Mouse (Mus musculus): ENCODE measurements around the gene Rgp1. TPM values are rescaled to one million over a fixed set of nuclear protein-coding genes. Genes with fewer than 3 reads are reported as not detected.

Gene Rgp1
- polyA plus RNA-seq, 1 experiment from 2014 or later: 30.7 TPM

GRCm38 (mm10) chr4:43631956-43632920 lies 53.7 kb downstream of the Rgp1 start:
- peaks cover 17% of the 10 kb centered on the region; the same call in 1 of the 2 replicates for H3K27me3 ChIP-seq
- peak overlapping the region; percentile 61 for H3K9ac ChIP-seq
- peak overlapping the region; percentile 96 for H3K4me2 ChIP-seq
- H3K27ac ChIP-seq: peak overlapping the region; percentile 80
- peaks cover 31% of the 10 kb centered on the region for H3K4me1 ChIP-seq
- H3K9me3 ChIP-seq (replicated peaks): no peaks in the 10 kb centered on the region
- peak overlapping the region; percentile 68 for H3K4me3 ChIP-seq (replicated peaks)
- ATAC-seq (replicated peaks; ENCODE audit: low FRiP score): peak; percentile 43
- H3K36me3 ChIP-seq: no peaks in the 10 kb centered on the region
- 43% methylated on average over 42 of the region's 42 CpGs for WGBS

GRCm38 (mm10) chr4:43633296-43633695 lies 54.8 kb downstream of the Rgp1 start:
- Histone ChIP-seq H3K4me3 (replicated peaks) (no peak overlapping the region), H3K36me3 (no peaks in the 10 kb centered on the region), H3K4me1 (peaks cover 31% of the 10 kb centered on the region), H3K9me3 (replicated peaks) (no peaks in the 10 kb centered on the region), H3K27ac (no peak overlapping the region), H3K9ac (no peak overlapping the region), H3K4me2 (0 out of 2 replicates have a peak overlapping the region, but pooled peaks have one; percentile 96), H3K27me3 (peaks cover 17% of the 10 kb centered on the region; the same call in 1 of the 2 replicates)
- 74% methylated on average over 8 of the region's 8 CpGs for WGBS
- ATAC-seq (replicated peaks; ENCODE audit: low FRiP score): no peak

GRCm38 (mm10) chr4:43633736-43634135 lies 55.2 kb downstream of the Rgp1 start:
- no peak overlapping the region for H3K27ac ChIP-seq
- H3K4me3 ChIP-seq (replicated peaks): no peak overlapping the region
- ATAC-seq (replicated peaks; ENCODE audit: low FRiP score): no peak
- H3K4me1 ChIP-seq: peaks cover 31% of the 10 kb centered on the region
- no peak overlapping the region for H3K9ac ChIP-seq
- H3K27me3 ChIP-seq: peaks cover 17% of the 10 kb centered on the region; the same call in 1 of the 2 replicates
- WGBS: 88% methylated on average over 2 of the region's 2 CpGs
- H3K4me2 ChIP-seq: no peak overlapping the region
- no peaks in the 10 kb centered on the region for H3K9me3 ChIP-seq (replicated peaks)
- H3K36me3 ChIP-seq: no peaks in the 10 kb centered on the region

- Histone ChIP-seq H3K27me3 (peaks cover 17% of the 10 kb centered on the region; the same call in 1 of the 2 replicates), H3K4me1 (peaks cover 30% of the 10 kb centered on the region), H3K4me2 (no peak overlapping the region), H3K9ac (no peak overlapping the region), H3K27ac (no peak overlapping the region), H3K36me3 (no peaks in the 10 kb centered on the region), H3K4me3 (replicated peaks) (no peak overlapping the region), H3K9me3 (replicated peaks) (no peaks in the 10 kb centered on the region)
- no peak for ATAC-seq (replicated peaks; ENCODE audit: low FRiP score)
- 77% methylated on average over 7 of the region's 7 CpGs for WGBS
These were observed 56.3 kb downstream of the Rgp1 start for GRCm38 (mm10) chr4:43634621-43635374.

- Histone ChIP-seq H3K27me3 (peaks cover 17% of the 10 kb centered on the region; the same call in 1 of the 2 replicates), H3K27ac (no peak overlapping the region), H3K9ac (no peak overlapping the region), H3K9me3 (replicated peaks) (no peaks in the 10 kb centered on the region), H3K4me2 (no peak overlapping the region), H3K36me3 (no peaks in the 10 kb centered on the region), H3K4me3 (replicated peaks) (no peak overlapping the region), H3K4me1 (peaks cover 15% of the 10 kb centered on the region)
- no peak for ATAC-seq (replicated peaks; ENCODE audit: low FRiP score)
- 76% methylated on average over 6 of the region's 6 CpGs for WGBS
These were observed 58.2 kb downstream of the Rgp1 start for GRCm38 (mm10) chr4:43636751-43637150.

Small RNAs within 50 kb of the gene (microRNA-seq; reads per million reads assigned to microRNA genes)
- gene Gm25262: not detected

Other genes with a start within 250 kb of the Rgp1 start
- 11.7 and 14.1 TPM in 2 replicates for gene Rusc2, start 196.7 kb upstream of the Rgp1 start, polyA plus RNA-seq (2015; fragmentation: Nextera tagmentation; extraction: Ambion mirVana)
- gene Fam166b, start 149.6 kb upstream of the Rgp1 start, polyA plus RNA-seq (2015; fragmentation: Nextera tagmentation; extraction: Ambion mirVana): 0.27 and 0.44 TPM in 2 replicates
- 5.9 and 7.4 TPM in 2 replicates for gene Tesk1, start 136.8 kb upstream of the Rgp1 start, polyA plus RNA-seq (2015; fragmentation: Nextera tagmentation; extraction: Ambion mirVana)
- 3.0 and 4.3 TPM in 2 replicates for gene Cd72, start 124.1 kb upstream of the Rgp1 start, polyA plus RNA-seq (2015; fragmentation: Nextera tagmentation; extraction: Ambion mirVana)
- gene Sit1, start 95.0 kb upstream of the Rgp1 start, polyA plus RNA-seq (2015; fragmentation: Nextera tagmentation; extraction: Ambion mirVana): not detected in 2 replicates
- 69.5 and 72.2 TPM in 2 replicates for gene Ccdc107, start 85.8 kb upstream of the Rgp1 start, polyA plus RNA-seq (2015; fragmentation: Nextera tagmentation; extraction: Ambion mirVana)
- gene Arhgef39, start 79.0 kb upstream of the Rgp1 start, polyA plus RNA-seq (2015; fragmentation: Nextera tagmentation; extraction: Ambion mirVana): 40.8 and 45.3 TPM in 2 replicates
- gene Car9, start 71.7 kb upstream of the Rgp1 start, polyA plus RNA-seq (2015; fragmentation: Nextera tagmentation; extraction: Ambion mirVana): 1.7 and 2.1 TPM in 2 replicates
- gene Tpm2, start 55.0 kb upstream of the Rgp1 start, polyA plus RNA-seq (2015; fragmentation: Nextera tagmentation; extraction: Ambion mirVana): 248 and 303 TPM in 2 replicates
- 61.6 and 66.4 TPM in 2 replicates for gene Creb3, start 16.4 kb upstream of the Rgp1 start, polyA plus RNA-seq (2015; fragmentation: Nextera tagmentation; extraction: Ambion mirVana)
- 71.8 and 81.0 TPM in 2 replicates for gene Tln1, start 16.0 kb upstream of the Rgp1 start, polyA plus RNA-seq (2015; fragmentation: Nextera tagmentation; extraction: Ambion mirVana)
- 20.4 and 22.7 TPM in 2 replicates for gene Gba2, start 158 bp downstream of the Rgp1 start, polyA plus RNA-seq (2015; fragmentation: Nextera tagmentation; extraction: Ambion mirVana)
- 1.3 and 2.6 TPM in 2 replicates for gene Msmp, start 5.8 kb downstream of the Rgp1 start, polyA plus RNA-seq (2015; fragmentation: Nextera tagmentation; extraction: Ambion mirVana)
- gene Npr2, start 53.2 kb downstream of the Rgp1 start, polyA plus RNA-seq (2015; fragmentation: Nextera tagmentation; extraction: Ambion mirVana): 8.0 and 10.2 TPM in 2 replicates
- 1.4 and 1.7 TPM in 2 replicates for gene Spag8, start 74.9 kb downstream of the Rgp1 start, polyA plus RNA-seq (2015; fragmentation: Nextera tagmentation; extraction: Ambion mirVana)
- 115 and 129 TPM in 2 replicates for gene Hint2, start 77.8 kb downstream of the Rgp1 start, polyA plus RNA-seq (2015; fragmentation: Nextera tagmentation; extraction: Ambion mirVana)
- gene Tmem8b, start 90.3 kb downstream of the Rgp1 start, polyA plus RNA-seq (2015; fragmentation: Nextera tagmentation; extraction: Ambion mirVana): 2.7 and 3.6 TPM in 2 replicates
- gene Fam221b, start 90.4 kb downstream of the Rgp1 start, polyA plus RNA-seq (2015; fragmentation: Nextera tagmentation; extraction: Ambion mirVana): 2.7 and 3.3 TPM in 2 replicates
- not detected in 2 replicates for gene Olfr70, start 122.1 kb downstream of the Rgp1 start, polyA plus RNA-seq (2015; fragmentation: Nextera tagmentation; extraction: Ambion mirVana)
- gene Olfr71, start 131.5 kb downstream of the Rgp1 start, polyA plus RNA-seq (2015; fragmentation: Nextera tagmentation; extraction: Ambion mirVana): not detected in 2 replicates
- gene Hrct1, start 148.5 kb downstream of the Rgp1 start, polyA plus RNA-seq (2015; fragmentation: Nextera tagmentation; extraction: Ambion mirVana): 0.77 and 1.0 TPM in 2 replicates
- 0.12 and 0.19 TPM in 2 replicates for gene Spaar, start 151.3 kb downstream of the Rgp1 start, polyA plus RNA-seq (2015; fragmentation: Nextera tagmentation; extraction: Ambion mirVana)
- not detected in 2 replicates for gene Olfr159, start 192.3 kb downstream of the Rgp1 start, polyA plus RNA-seq (2015; fragmentation: Nextera tagmentation; extraction: Ambion mirVana)
- gene Olfr156, start 245.2 kb downstream of the Rgp1 start, polyA plus RNA-seq (2015; fragmentation: Nextera tagmentation; extraction: Ambion mirVana): not detected in 2 replicates

All from kidney, embryonic 15.5 days (tissue).